Mouse (Mus musculus) sigmoid colon, adult 10 weeks (tissue): ENCODE data around the gene Gm21317. TPM values are rescaled to one million over a fixed set of nuclear protein-coding genes. Genes with fewer than 3 reads are reported as not detected.

ENCODE experiments used
- polyA plus RNA-seq: library from polyadenylated mRNA; stranded (reverse); fragments of 350-450 nt; fragmentation: Illumina TruSeq; extraction: RNeasy Lipid Tissue Mini Kit (QIAGEN cat#74804); gene quantifications from one replicate; pipeline ENCODE4 v1.2.3, GENCODE M21; 2014; ENCODE audit warnings: low read depth, low replicate concordance

Gm21317 gene
- not detected for polyA plus RNA-seq

GRCm38 (mm10) chrY:82224927-82225326 lies at the start of gene Gm21317:
Gm21317 (plus strand) TSS chrY:82225227.

